Mouse (Mus musculus): Measurements from ENCODE around the gene Lancl3.

Gene Lancl3

GRCm38 (mm10) chrX:9199761-9200371 is at the start of gene Lancl3:
Gene Lancl3, plus strand, starts transcription at chrX:9199902.
- CTCF ChIA-PET, result no interaction called here

GRCm38 (mm10) chrX:9179011-9179410 is 20.7 kb upstream of the Lancl3 start:
- CTCF ChIA-PET, result no interaction called here

GRCm38 (mm10) chrX:9181570-9181969 is 18.1 kb upstream of the Lancl3 start:
- CTCF ChIA-PET, result interaction anchor here (0.7 kb wide), 1 partner anchor 21 kb away, joined by 4 read pairs; no protein-coding TSS in a partner anchor

- CTCF ChIA-PET, result no interaction called here
Observed at GRCm38 (mm10) chrX:9200380-9200917, 747 bp downstream of the Lancl3 start.

- CTCF ChIA-PET, result interaction anchor here (0.6 to 0.7 kb wide), 2 partner anchors 19 to 48 kb away, joined by 3 to 5 read pairs; no protein-coding TSS in a partner anchor
Observed at GRCm38 (mm10) chrX:9201954-9202353, 2.3 kb downstream of the Lancl3 start.

GRCm38 (mm10) chrX:9202781-9203405 is 3.2 kb downstream of the Lancl3 start:
- CTCF ChIA-PET, result no interaction called here

- CTCF ChIA-PET, result no interaction called here
Observed at GRCm38 (mm10) chrX:9205121-9205520, 5.4 kb downstream of the Lancl3 start.

GRCm38 (mm10) chrX:9216244-9216643 is 16.5 kb downstream of the Lancl3 start:
- CTCF ChIA-PET, result no interaction called here

- CTCF ChIA-PET, result no interaction called here
Observed at GRCm38 (mm10) chrX:9219570-9219969, 19.9 kb downstream of the Lancl3 start.

GRCm38 (mm10) chrX:9221206-9221605 is 21.5 kb downstream of the Lancl3 start:
- CTCF ChIA-PET, result interaction anchor here (0.6 kb wide), 1 partner anchor 19 kb away, joined by 3 read pairs; no protein-coding TSS in a partner anchor

GRCm38 (mm10) chrX:9221736-9222135 is 22.0 kb downstream of the Lancl3 start:
- CTCF ChIA-PET, result no interaction called here

- CTCF ChIA-PET, result interaction anchor here (1.0 kb wide), 1 partner anchor 25 kb away, joined by 3 read pairs; no protein-coding TSS in a partner anchor
Observed at GRCm38 (mm10) chrX:9222412-9223221, 22.9 kb downstream of the Lancl3 start.

GRCm38 (mm10) chrX:9227105-9227504 is 27.4 kb downstream of the Lancl3 start:
- CTCF ChIA-PET, result no interaction called here

GRCm38 (mm10) chrX:9240737-9241591 is 41.3 kb downstream of the Lancl3 start:
- CTCF ChIA-PET, result no interaction called here

GRCm38 (mm10) chrX:9243381-9243864 is 43.7 kb downstream of the Lancl3 start:
- CTCF ChIA-PET, result no interaction called here

- CTCF ChIA-PET, result no interaction called here
Observed at GRCm38 (mm10) chrX:9244603-9245336, 45.1 kb downstream of the Lancl3 start.

- CTCF ChIA-PET, result no interaction called here
Observed at GRCm38 (mm10) chrX:9248911-9249310, 49.2 kb downstream of the Lancl3 start.

GRCm38 (mm10) chrX:9253990-9254389 is 54.3 kb downstream of the Lancl3 start:
- CTCF ChIA-PET, result no interaction called here

- CTCF ChIA-PET, result no interaction called here
Observed at GRCm38 (mm10) chrX:9254901-9255300, 55.2 kb downstream of the Lancl3 start.

GRCm38 (mm10) chrX:9256766-9257165 is 57.1 kb downstream of the Lancl3 start, which contains the start of gene Gm14862:
Gene Gm14862, minus strand, starts transcription at chrX:9256899.
- CTCF ChIA-PET, result no interaction called here

GRCm38 (mm10) chrX:9257831-9258230 is 58.1 kb downstream of the Lancl3 start:
- CTCF ChIA-PET, result no interaction called here

All from spleen, embryonic (tissue).